Mouse (Mus musculus) layer of hippocampus, adult 6 months (tissue): ENCODE data around the gene Gm20075. TPM values are rescaled to one million over a fixed set of nuclear protein-coding genes. Genes with fewer than 3 reads are reported as not detected.

Experiments
- long read RNA-seq, 2 experiments: library from polyadenylated mRNA; unstranded; transcript quantifications; one replicate each; pipeline ENCODE4 v2.0.0; 2019 to 2020
- polyA plus RNA-seq: library from polyadenylated mRNA; unstranded; fragments of <200 nt; fragmentation: Nextera tagmentation; gene quantifications from 2 replicates; pipeline ENCODE4 v1.2.3, GENCODE M21; 2021

The Gm20075 gene
- 5.9 and 6.2 TPM in 2 replicates for polyA plus RNA-seq
- long read RNA-seq, experiment 1, partial matches to known transcripts: 0 of 4 reads
- long read RNA-seq, experiment 1, other reads (novel, unspliced or antisense): 0 of 4 reads
- long read RNA-seq, experiment 2: 0 reads

DNA sequence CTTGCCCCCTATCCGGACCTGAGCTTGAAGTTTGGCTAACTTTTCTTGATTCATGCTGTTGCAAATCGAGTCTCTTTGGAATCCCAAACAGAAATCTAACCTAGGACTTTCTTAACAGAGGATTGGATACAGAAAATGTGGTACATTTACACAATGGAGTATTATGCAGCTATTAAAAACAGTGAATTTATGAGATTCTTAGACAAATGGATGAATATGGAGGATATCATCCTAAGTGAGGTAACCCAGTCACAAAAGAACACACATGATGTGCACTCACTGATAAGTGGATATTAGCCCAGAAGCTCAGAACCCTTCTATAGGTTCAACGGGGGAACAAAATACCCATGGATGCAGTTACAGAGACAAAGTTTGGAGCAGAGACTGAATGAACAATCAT is at the start of gene Gm20075:
TSS of gene Gm20075 (minus strand) at position 101 of the 400 bp plus-strand sequence.

GRCm38 (mm10) chr13:96081754-96082153 is 578 bp upstream of the Gm20075 start, which contains the start of gene Gm17190:
Gene Gm17190 (plus strand): TSS chr13:96082054.

Other genes with a start within 250 kb of the Gm20075 start
- 5.5 and 6.3 TPM in 2 replicates for gene Iqgap2, start 189.5 kb downstream of the Gm20075 start, polyA plus RNA-seq
- gene Gm17190, start 678 bp upstream of the Gm20075 start, polyA plus RNA-seq: not detected in 2 replicates
- gene Sv2c, start 51.2 kb upstream of the Gm20075 start, polyA plus RNA-seq: 3.0 and 4.0 TPM in 2 replicates